Mouse (Mus musculus): ENCODE data around the gene Rbfox1. TPM values are rescaled to one million over a fixed set of nuclear protein-coding genes. Genes with fewer than 3 reads are reported as not detected.

The Rbfox1 gene
- polyA plus RNA-seq, 1 experiment = not detected

DNA sequence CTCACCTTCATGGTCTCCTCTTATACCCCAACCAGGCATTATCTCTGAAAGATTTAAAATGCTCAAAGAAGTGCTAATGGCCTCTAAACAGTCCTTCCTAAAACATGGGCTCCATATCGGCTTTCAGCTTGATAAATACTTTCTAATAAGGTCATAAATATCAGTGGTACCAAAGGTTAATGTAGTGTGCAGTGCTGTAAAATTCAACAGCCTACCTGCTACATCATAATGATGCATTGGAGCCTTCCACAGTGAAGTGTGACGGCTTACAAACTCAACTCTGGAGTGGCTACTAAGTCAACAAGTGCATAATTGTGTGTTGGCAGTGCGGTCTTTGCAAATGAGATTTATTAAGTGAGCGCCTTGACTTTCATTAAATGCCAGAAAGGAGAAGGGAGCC, 1366.5 kb downstream of the Rbfox1 start:
- no peak overlapping the region for H3K4me3 ChIP-seq (ENCODE audit: insufficient read depth, low read length)
- TF ChIP-seq POLR2A (IDR thresholded peaks at IDR 0.05; ENCODE audit: borderline replicate concordance, low read depth, low read length) (no peak), CTCF (IDR thresholded peaks at IDR 0.05; ENCODE audit: low read depth, low read length) (no peak)
- H3K4me1 ChIP-seq (ENCODE audit: control insufficient read depth, insufficient read depth, low read length) = peaks cover 6% of the 10 kb centered on the region; the same call in 1 of the 2 replicates

DNA sequence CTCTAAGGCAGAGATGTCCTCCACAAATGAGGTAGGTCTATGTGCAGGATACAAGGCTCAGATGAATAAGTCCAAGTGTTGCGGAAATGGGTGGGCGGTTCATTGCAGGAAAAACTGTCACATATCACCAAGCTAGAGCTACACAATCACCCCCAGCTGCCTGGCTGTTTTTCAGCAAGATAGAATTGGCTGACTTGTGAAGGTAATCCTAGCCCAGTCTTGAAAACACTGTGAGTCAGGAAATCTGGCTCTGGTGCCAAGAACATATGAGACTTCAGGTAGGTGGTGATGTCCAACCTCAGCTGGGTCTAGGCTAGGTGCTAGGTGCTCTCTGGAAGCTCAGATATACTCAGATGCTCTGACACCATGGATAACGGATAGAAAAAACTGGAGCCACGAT, 1372.2 kb downstream of the Rbfox1 start:
- TF ChIP-seq CTCF (IDR thresholded peaks at IDR 0.05; ENCODE audit: low read depth, low read length) (no peak), POLR2A (IDR thresholded peaks at IDR 0.05; ENCODE audit: borderline replicate concordance, low read depth, low read length) (no peak)
- Histone ChIP-seq H3K4me1 (ENCODE audit: control insufficient read depth, insufficient read depth, low read length) (no peaks in the 10 kb centered on the region), H3K4me3 (ENCODE audit: insufficient read depth, low read length) (no peak overlapping the region), H3K27ac (ENCODE audit: insufficient read depth, low read depth, low read length) (no peak overlapping the region)

More for the DNA sequence above, 1366.5 kb downstream of the Rbfox1 start:
- H3K27ac ChIP-seq (ENCODE audit: insufficient read depth, low read depth, low read length) = no peak overlapping the region

DNA sequence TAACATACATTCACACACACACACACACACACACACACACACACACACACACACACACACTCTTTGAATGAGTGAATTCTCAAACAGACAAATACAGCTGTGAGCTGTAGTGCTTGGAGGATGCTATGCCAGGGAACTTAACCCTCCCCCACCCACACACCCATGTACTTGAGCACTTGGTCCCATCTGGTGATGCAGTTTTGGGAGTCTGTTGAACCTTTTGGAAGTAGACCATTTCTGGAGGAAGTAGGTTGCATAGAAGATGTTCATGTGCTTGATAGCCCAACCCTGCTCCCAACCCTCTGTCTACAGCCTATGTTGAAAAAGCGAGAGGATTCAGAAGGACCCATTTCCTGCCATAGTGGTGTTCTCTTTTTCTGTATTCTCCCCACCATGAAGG, 1378.1 kb downstream of the Rbfox1 start:
- TF ChIP-seq CTCF (IDR thresholded peaks at IDR 0.05; ENCODE audit: low read depth, low read length) (no peak), POLR2A (IDR thresholded peaks at IDR 0.05; ENCODE audit: borderline replicate concordance, low read depth, low read length) (no peak)
- no peak overlapping the region for H3K27ac ChIP-seq (ENCODE audit: insufficient read depth, low read depth, low read length)
- H3K4me1 ChIP-seq (ENCODE audit: control insufficient read depth, insufficient read depth, low read length) = peaks cover 3% of the 10 kb centered on the region
- no peak overlapping the region for H3K4me3 ChIP-seq (ENCODE audit: insufficient read depth, low read length)

DNA sequence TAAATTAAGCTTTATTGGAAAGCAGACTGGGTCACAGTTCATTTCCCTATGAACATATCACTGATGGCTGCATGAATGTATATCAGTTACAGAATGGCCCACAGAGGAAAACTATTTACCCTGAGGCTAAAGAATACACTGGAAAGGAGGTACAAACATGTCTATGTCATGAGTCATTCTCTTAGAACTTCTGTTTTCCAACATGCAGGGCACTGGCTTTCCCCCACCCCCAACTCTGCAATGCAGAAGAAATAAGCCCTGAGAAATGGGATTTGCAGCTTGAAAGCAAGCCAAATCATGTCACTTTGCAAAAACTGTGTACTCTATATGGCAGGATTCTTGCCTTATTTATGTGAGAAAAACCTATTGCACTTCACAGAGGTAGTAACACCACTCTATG, 1380.6 kb downstream of the Rbfox1 start:
- no peak overlapping the region for H3K27ac ChIP-seq (ENCODE audit: insufficient read depth, low read depth, low read length)
- no peak for TF ChIP-seq CTCF (IDR thresholded peaks at IDR 0.05; ENCODE audit: low read depth, low read length)
- no peak for TF ChIP-seq POLR2A (IDR thresholded peaks at IDR 0.05; ENCODE audit: borderline replicate concordance, low read depth, low read length)
- H3K4me1 ChIP-seq (ENCODE audit: control insufficient read depth, insufficient read depth, low read length) = peaks cover 3% of the 10 kb centered on the region
- H3K4me3 ChIP-seq (ENCODE audit: insufficient read depth, low read length) = no peak overlapping the region

DNA sequence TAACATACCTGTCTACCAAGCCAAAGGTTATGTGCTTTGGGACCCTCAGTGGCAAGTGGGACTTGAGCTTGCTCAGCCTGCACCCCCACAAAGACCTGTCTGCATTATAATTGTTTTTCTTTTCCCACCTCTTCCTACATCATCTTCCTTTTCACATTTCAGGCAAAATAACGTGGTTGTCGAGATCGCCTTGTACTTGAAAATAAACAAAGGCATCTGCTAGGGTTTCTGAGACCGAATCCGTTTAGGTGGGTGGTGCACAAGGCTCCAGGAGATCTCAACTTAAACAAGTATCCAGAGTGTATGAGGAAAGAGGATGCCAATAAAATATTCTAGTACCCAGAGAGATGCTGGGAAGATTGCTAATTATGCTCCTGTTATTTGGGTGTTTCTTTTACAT, 1390.3 kb downstream of the Rbfox1 start:
- Histone ChIP-seq H3K4me1 (ENCODE audit: control insufficient read depth, insufficient read depth, low read length) (peaks cover 16% of the 10 kb centered on the region), H3K4me3 (ENCODE audit: insufficient read depth, low read length) (no peak overlapping the region), H3K27ac (ENCODE audit: insufficient read depth, low read depth, low read length) (no peak overlapping the region)
- TF ChIP-seq CTCF (IDR thresholded peaks at IDR 0.05; ENCODE audit: low read depth, low read length) = no peak
- no peak for TF ChIP-seq POLR2A (IDR thresholded peaks at IDR 0.05; ENCODE audit: borderline replicate concordance, low read depth, low read length)

DNA sequence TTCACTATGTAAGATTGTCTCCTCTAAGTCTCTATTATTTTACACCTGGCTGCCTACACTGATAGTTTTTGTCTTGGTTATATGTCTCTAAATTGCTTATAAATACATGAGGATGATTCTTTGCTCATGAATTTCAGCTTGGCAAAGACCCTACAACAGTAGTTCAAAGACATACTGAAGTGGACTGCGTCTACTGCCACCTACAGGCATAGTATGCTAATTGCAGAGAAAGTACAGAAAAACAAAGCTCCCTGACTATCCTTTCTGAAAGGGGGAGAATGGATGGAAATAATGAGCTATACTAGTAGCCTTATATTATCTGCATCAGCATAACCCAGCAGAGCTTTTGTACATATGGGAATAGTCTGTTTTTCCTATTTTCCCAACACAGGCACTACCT, 1390.7 kb downstream of the Rbfox1 start:
- no peak for TF ChIP-seq POLR2A (IDR thresholded peaks at IDR 0.05; ENCODE audit: borderline replicate concordance, low read depth, low read length)
- TF ChIP-seq CTCF (IDR thresholded peaks at IDR 0.05; ENCODE audit: low read depth, low read length) = no peak
- no peak overlapping the region for H3K4me3 ChIP-seq (ENCODE audit: insufficient read depth, low read length)

DNA sequence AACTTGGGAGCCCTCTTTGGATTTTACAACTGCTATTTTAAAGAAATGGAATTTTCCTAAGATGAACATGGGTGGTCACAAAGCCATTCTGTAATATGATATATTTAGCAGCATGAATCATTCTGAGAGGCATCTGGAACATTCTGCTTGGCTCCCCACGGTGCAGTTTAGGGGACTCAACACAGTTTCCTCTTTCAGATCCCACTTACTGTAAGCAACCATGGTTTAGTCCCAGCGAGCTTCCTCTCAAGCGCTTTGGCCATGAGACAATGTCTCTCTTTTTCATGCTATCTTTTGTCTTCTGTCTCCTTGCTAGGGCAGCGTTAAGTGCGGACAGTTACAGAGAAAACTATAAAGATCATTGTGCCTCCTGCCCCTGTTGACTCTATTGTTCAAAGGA, 1394.4 kb downstream of the Rbfox1 start:
- H3K27ac ChIP-seq (ENCODE audit: insufficient read depth, low read depth, low read length) = peak overlapping the region; percentile 88
- H3K4me3 ChIP-seq (ENCODE audit: insufficient read depth, low read length) = no peak overlapping the region
- no peak for TF ChIP-seq CTCF (IDR thresholded peaks at IDR 0.05; ENCODE audit: low read depth, low read length)
- TF ChIP-seq POLR2A (IDR thresholded peaks at IDR 0.05; ENCODE audit: borderline replicate concordance, low read depth, low read length) = no peak
- H3K4me1 ChIP-seq (ENCODE audit: control insufficient read depth, insufficient read depth, low read length) = peaks cover 19% of the 10 kb centered on the region

More for the DNA sequence above, 1390.7 kb downstream of the Rbfox1 start:
- H3K4me1 ChIP-seq (ENCODE audit: control insufficient read depth, insufficient read depth, low read length) = peaks cover 16% of the 10 kb centered on the region
- no peak overlapping the region for H3K27ac ChIP-seq (ENCODE audit: insufficient read depth, low read depth, low read length)

DNA sequence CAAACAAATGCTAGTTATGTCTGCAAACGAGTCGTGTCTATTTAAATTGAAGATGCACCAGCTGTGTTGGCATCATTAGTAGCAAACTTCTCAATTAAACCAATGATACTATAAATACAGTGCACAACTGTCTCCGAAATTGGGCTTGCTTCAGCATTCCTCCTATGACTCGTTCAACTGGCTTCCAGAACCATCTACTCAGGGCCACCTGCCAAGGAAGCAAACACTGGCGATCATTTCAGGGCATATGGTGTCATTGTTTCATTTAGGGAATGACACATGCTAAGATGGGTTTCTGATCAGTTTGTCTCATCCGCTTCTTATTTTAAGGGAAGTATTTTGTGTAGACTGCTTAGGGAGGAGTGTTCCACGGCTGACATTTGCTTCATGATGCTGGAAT, 1397.1 kb downstream of the Rbfox1 start:
- H3K4me3 ChIP-seq (ENCODE audit: insufficient read depth, low read length) = no peak overlapping the region
- peaks cover 19% of the 10 kb centered on the region for H3K4me1 ChIP-seq (ENCODE audit: control insufficient read depth, insufficient read depth, low read length)
- TF ChIP-seq POLR2A (IDR thresholded peaks at IDR 0.05; ENCODE audit: borderline replicate concordance, low read depth, low read length) (no peak), CTCF (IDR thresholded peaks at IDR 0.05; ENCODE audit: low read depth, low read length) (no peak)
- H3K27ac ChIP-seq (ENCODE audit: insufficient read depth, low read depth, low read length) = no peak overlapping the region

DNA sequence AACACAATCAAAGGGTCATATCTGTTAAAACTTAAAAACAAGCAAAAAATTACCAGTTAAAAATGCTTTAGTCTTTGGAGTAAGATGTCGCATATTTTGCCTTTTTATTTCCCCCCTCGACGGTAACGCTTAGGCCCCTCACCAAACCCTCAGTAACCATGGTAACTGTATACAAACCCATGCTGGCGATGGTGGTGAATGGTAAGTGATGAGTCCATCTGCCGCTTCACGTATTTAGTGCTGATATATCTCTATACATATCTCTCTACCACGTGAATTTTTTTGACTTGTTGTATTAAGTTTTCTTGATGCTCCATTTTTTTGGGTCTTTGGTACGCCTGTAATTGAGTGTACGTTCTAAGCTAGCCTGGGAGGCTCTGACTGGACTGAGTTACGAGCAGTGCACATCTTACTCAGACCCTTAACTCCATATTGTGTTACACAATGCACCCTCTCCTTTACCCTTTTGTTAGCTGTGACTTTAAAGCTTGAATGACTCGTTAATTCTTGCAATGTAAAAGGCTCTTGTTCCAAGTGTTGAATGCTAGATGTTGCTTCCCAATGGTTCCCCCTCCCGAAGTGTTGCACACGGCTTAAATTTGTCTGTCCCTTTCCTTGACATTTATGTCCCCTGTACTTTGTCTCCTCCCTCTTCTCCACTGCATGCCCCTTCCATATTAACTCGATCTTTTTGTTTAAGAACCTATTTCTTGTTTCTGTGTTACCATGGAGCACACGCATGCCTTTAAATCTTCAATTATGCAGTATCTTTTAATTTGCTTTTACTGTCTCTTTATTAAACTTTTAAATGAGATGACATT, 1408.0 kb downstream of the Rbfox1 start:
- Histone ChIP-seq H3K27ac (ENCODE audit: insufficient read depth, low read depth, low read length) (no peak overlapping the region), H3K4me1 (ENCODE audit: control insufficient read depth, insufficient read depth, low read length) (no peaks in the 10 kb centered on the region), H3K4me3 (ENCODE audit: insufficient read depth, low read length) (no peak overlapping the region)
- TF ChIP-seq CTCF (IDR thresholded peaks at IDR 0.05; ENCODE audit: low read depth, low read length) (no peak), POLR2A (IDR thresholded peaks at IDR 0.05; ENCODE audit: borderline replicate concordance, low read depth, low read length) (no peak)

DNA sequence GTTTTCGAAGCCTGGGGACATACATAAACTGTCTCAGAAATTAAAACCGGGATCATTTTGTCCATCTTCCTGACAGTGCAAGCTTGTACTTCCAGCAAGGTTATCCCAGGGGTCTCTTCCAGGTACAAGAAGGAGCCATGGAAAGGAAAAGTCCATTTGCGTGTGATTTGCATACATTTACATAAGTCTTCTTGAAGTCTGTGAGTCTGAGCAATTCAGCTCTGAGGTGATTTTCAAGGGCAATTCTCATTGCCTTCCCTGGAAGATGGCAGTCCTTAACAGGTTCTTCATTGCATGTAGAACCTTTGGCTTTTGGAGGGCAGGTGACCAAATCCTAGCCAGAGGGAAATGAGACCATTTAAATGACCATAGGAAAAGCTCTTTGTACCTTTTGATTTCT, 1417.3 kb downstream of the Rbfox1 start:
- TF ChIP-seq CTCF (IDR thresholded peaks at IDR 0.05; ENCODE audit: low read depth, low read length) (no peak), POLR2A (IDR thresholded peaks at IDR 0.05; ENCODE audit: borderline replicate concordance, low read depth, low read length) (no peak)
- H3K4me3 ChIP-seq (ENCODE audit: insufficient read depth, low read length) = no peak overlapping the region
- H3K27ac ChIP-seq (ENCODE audit: insufficient read depth, low read depth, low read length) = no peak overlapping the region
- H3K4me1 ChIP-seq (ENCODE audit: control insufficient read depth, insufficient read depth, low read length) = no peaks in the 10 kb centered on the region

Data from bone marrow macrophage, adult 2 months (primary cell).